Mouse (Mus musculus) liver, embryonic 11.5 days (tissue): ENCODE measurements around the gene Slc5a8. TPM values are rescaled to one million over a fixed set of nuclear protein-coding genes. Genes with fewer than 3 reads are reported as not detected.

Experiments used
- ATAC-seq: fragments of 200-750 bp; cut with Nextera tagmentation; replicated peaks from 2 replicates; pipeline ENCODE4 v1.8.0; 2017; ENCODE audit warnings: moderate number of reproducible peaks, mild to moderate bottlenecking, moderate TSS enrichment, moderate library complexity; ENCODE audit not compliant: low FRiP score
- DNase-seq: peaks from one replicate; pipeline ENCODE4 v3.0.0-alpha.2; 2017; ENCODE audit warnings: low spot score
- H3K27ac ChIP-seq: fragments of 300-500 bp; sonication (generic); 2 replicates; pipeline ENCODE4 v1.5.1; 2014; ENCODE audit warnings: mild to moderate bottlenecking, low read depth, low read length, control low read depth
- H3K27me3 ChIP-seq: fragments of 300-500 bp; sonication (generic); replicated peaks from 2 replicates; pipeline ENCODE4 v1.6.1; 2014; ENCODE audit warnings: low read length, mixed read lengths; ENCODE audit not compliant: control insufficient read depth, insufficient read depth
- H3K36me3 ChIP-seq: fragments of 300-500 bp; sonication (generic); 2 replicates; pipeline ENCODE4 v1.6.1; 2014; ENCODE audit warnings: mild to moderate bottlenecking, low read length, moderate library complexity, mixed read lengths; ENCODE audit not compliant: control insufficient read depth, insufficient read depth
- H3K4me1 ChIP-seq: fragments of 300-500 bp; sonication (generic); replicated peaks from 2 replicates; pipeline ENCODE4 v1.6.1; 2014; ENCODE audit warnings: low read length, mixed read lengths; ENCODE audit not compliant: control insufficient read depth, insufficient read depth
- H3K4me2 ChIP-seq: fragments of 300-500 bp; sonication (generic); 2 replicates; pipeline ENCODE4 v1.6.1; 2014; ENCODE audit warnings: mild to moderate bottlenecking, control low read depth, moderate library complexity
- H3K4me3 ChIP-seq: fragments of 300-500 bp; sonication (generic); 2 replicates; pipeline ENCODE4 v1.5.1; 2014; ENCODE audit warnings: low read depth, low read length, control low read depth
- H3K9ac ChIP-seq: fragments of 300-500 bp; sonication (generic); 2 replicates; pipeline ENCODE4 v1.6.1; 2014; ENCODE audit warnings: low read depth, low read length, control low read depth
- H3K9me3 ChIP-seq: fragments of 300-500 bp; sonication (generic); 2 replicates; pipeline ENCODE4 v1.6.1; 2016; ENCODE audit warnings: low read length, inconsistent platforms, mixed read lengths; ENCODE audit not compliant: control insufficient read depth
- WGBS: fragments of 180-500 bp; shearing (Covaris S2); extraction: QIAGEN DNeasy Blood & Tissue Kit; methylation state at CpG from one replicate; pipeline ENCODE4 v1.1.7; 2014; 5-methylcytosine and 5-hydroxymethylcytosine counted together
- polyA plus RNA-seq: library from polyadenylated mRNA; unstranded; fragments of >200 nt; fragmentation: Nextera tagmentation; extraction: Ambion mirVana; gene quantifications from 2 replicates; pipeline ENCODE4 v1.2.1, GENCODE M21; 2014

Slc5a8 gene
- polyA plus RNA-seq, 1 experiment from 2014 or later: 0.08 TPM

GRCm38 (mm10) chr10:88877421-88877820 lies 8.4 kb upstream of the Slc5a8 start:
- H3K4me3 ChIP-seq: no peak overlapping the region
- no peak overlapping the region for H3K4me2 ChIP-seq
- H3K4me1 ChIP-seq: no peaks in the 10 kb centered on the region
- no peaks in the 10 kb centered on the region for H3K27me3 ChIP-seq
- no peaks in the 10 kb centered on the region for H3K36me3 ChIP-seq
- no peaks in the 10 kb centered on the region for H3K9me3 ChIP-seq
- no peak overlapping the region for H3K9ac ChIP-seq
- no peak overlapping the region for H3K27ac ChIP-seq
- ATAC-seq (no peak), DNase-seq (no peak)
- 72% methylated on average over 7 of the region's 7 CpGs for WGBS

GRCm38 (mm10) chr10:88883721-88884120 lies 2.1 kb upstream of the Slc5a8 start:
- DNase-seq: no peak
- no peak overlapping the region for H3K4me2 ChIP-seq
- no peaks in the 10 kb centered on the region for H3K9me3 ChIP-seq
- no peak overlapping the region for H3K27ac ChIP-seq
- no peak for ATAC-seq
- no peaks in the 10 kb centered on the region for H3K36me3 ChIP-seq
- H3K27me3 ChIP-seq: peaks cover 25% of the 10 kb centered on the region
- no peaks in the 10 kb centered on the region for H3K4me1 ChIP-seq
- no peak overlapping the region for H3K9ac ChIP-seq
- 59% methylated on average over 2 of the region's 2 CpGs for WGBS
- no peak overlapping the region for H3K4me3 ChIP-seq

GRCm38 (mm10) chr10:88884836-88885235 lies 956 bp upstream of the Slc5a8 start:
- 71% methylated on average over 6 of the region's 6 CpGs for WGBS
- no peak overlapping the region for H3K4me2 ChIP-seq

GRCm38 (mm10) chr10:88886114-88886513 lies 322 bp downstream of the Slc5a8 start:
- Histone ChIP-seq H3K27me3 (peaks cover 25% of the 10 kb centered on the region), H3K4me2 (peak overlapping the region; percentile 47), H3K9me3 (no peaks in the 10 kb centered on the region), H3K4me1 (no peaks in the 10 kb centered on the region), H3K27ac (no peak overlapping the region), H3K9ac (no peak overlapping the region), H3K4me3 (no peak overlapping the region), H3K36me3 (no peaks in the 10 kb centered on the region)
- DNase-seq: peak; percentile 31
- WGBS: 6% methylated on average over 32 of the region's 32 CpGs
- no peak for ATAC-seq

More at GRCm38 (mm10) chr10:88884836-88885235, 956 bp upstream of the Slc5a8 start:
- H3K4me1 ChIP-seq: no peaks in the 10 kb centered on the region
- peaks cover 25% of the 10 kb centered on the region for H3K27me3 ChIP-seq
- DNase-seq (no peak), ATAC-seq (no peak)
- H3K36me3 ChIP-seq: no peaks in the 10 kb centered on the region
- no peaks in the 10 kb centered on the region for H3K9me3 ChIP-seq
- H3K9ac ChIP-seq: no peak overlapping the region
- no peak overlapping the region for H3K27ac ChIP-seq
- H3K4me3 ChIP-seq: no peak overlapping the region

GRCm38 (mm10) chr10:88888376-88888775 lies 2.6 kb downstream of the Slc5a8 start:
- H3K36me3 ChIP-seq: no peaks in the 10 kb centered on the region
- H3K4me2 ChIP-seq: no peak overlapping the region
- no peaks in the 10 kb centered on the region for H3K4me1 ChIP-seq
- ATAC-seq: no peak
- no peak overlapping the region for H3K9ac ChIP-seq
- no peaks in the 10 kb centered on the region for H3K9me3 ChIP-seq
- no peak for DNase-seq
- no peak overlapping the region for H3K4me3 ChIP-seq
- 59% methylated on average over 2 of the region's 2 CpGs for WGBS
- peaks cover 25% of the 10 kb centered on the region for H3K27me3 ChIP-seq
- H3K27ac ChIP-seq: no peak overlapping the region

- Histone ChIP-seq H3K4me2 (no peak overlapping the region), H3K27me3 (peaks cover 8% of the 10 kb centered on the region), H3K4me3 (no peak overlapping the region), H3K9me3 (no peaks in the 10 kb centered on the region), H3K36me3 (no peaks in the 10 kb centered on the region), H3K27ac (no peak overlapping the region), H3K9ac (no peak overlapping the region), H3K4me1 (no peaks in the 10 kb centered on the region)
- WGBS: 71% methylated on average over 7 of the region's 7 CpGs
- no peak for DNase-seq
- no peak for ATAC-seq
These were observed 5.6 kb downstream of the Slc5a8 start for GRCm38 (mm10) chr10:88891410-88891809.

GRCm38 (mm10) chr10:88892560-88893087 lies 6.8 kb downstream of the Slc5a8 start:
- Histone ChIP-seq H3K4me2 (no peak overlapping the region), H3K4me3 (no peak overlapping the region), H3K36me3 (no peaks in the 10 kb centered on the region), H3K27ac (no peak overlapping the region), H3K4me1 (no peaks in the 10 kb centered on the region), H3K9ac (no peak overlapping the region), H3K27me3 (peaks cover under 1% of the 10 kb centered on the region), H3K9me3 (no peaks in the 10 kb centered on the region)
- 82% methylated on average over 8 of the region's 8 CpGs for WGBS
- ATAC-seq (no peak), DNase-seq (no peak)

GRCm38 (mm10) chr10:88897032-88897431 lies 11.2 kb downstream of the Slc5a8 start:
- H3K27ac ChIP-seq: no peak overlapping the region
- no peak overlapping the region for H3K9ac ChIP-seq
- WGBS: 78% methylated on average over 6 of the region's 6 CpGs
- no peak for DNase-seq
- H3K36me3 ChIP-seq: no peaks in the 10 kb centered on the region
- no peaks in the 10 kb centered on the region for H3K9me3 ChIP-seq
- H3K4me3 ChIP-seq: no peak overlapping the region
- ATAC-seq: no peak
- no peaks in the 10 kb centered on the region for H3K27me3 ChIP-seq
- no peak overlapping the region for H3K4me2 ChIP-seq
- H3K4me1 ChIP-seq: no peaks in the 10 kb centered on the region

GRCm38 (mm10) chr10:88949649-88950296 lies 64.0 kb downstream of the Slc5a8 start:
- Histone ChIP-seq H3K4me3 (no peak overlapping the region), H3K9ac (no peak overlapping the region), H3K4me2 (no peak overlapping the region), H3K27me3 (no peaks in the 10 kb centered on the region), H3K4me1 (no peaks in the 10 kb centered on the region), H3K9me3 (no peaks in the 10 kb centered on the region), H3K27ac (no peak overlapping the region), H3K36me3 (no peaks in the 10 kb centered on the region)
- WGBS: 85% methylated on average over 12 of the region's 12 CpGs
- ATAC-seq (no peak), DNase-seq (no peak)
